Mouse (Mus musculus): ENCODE results near the gene Cux1. TPM values are rescaled to one million over a fixed set of nuclear protein-coding genes. Genes with fewer than 3 reads are reported as not detected.

Cux1 gene
- total RNA-seq, 2 experiments from 2014 or later: 109 to 111 TPM

DNA sequence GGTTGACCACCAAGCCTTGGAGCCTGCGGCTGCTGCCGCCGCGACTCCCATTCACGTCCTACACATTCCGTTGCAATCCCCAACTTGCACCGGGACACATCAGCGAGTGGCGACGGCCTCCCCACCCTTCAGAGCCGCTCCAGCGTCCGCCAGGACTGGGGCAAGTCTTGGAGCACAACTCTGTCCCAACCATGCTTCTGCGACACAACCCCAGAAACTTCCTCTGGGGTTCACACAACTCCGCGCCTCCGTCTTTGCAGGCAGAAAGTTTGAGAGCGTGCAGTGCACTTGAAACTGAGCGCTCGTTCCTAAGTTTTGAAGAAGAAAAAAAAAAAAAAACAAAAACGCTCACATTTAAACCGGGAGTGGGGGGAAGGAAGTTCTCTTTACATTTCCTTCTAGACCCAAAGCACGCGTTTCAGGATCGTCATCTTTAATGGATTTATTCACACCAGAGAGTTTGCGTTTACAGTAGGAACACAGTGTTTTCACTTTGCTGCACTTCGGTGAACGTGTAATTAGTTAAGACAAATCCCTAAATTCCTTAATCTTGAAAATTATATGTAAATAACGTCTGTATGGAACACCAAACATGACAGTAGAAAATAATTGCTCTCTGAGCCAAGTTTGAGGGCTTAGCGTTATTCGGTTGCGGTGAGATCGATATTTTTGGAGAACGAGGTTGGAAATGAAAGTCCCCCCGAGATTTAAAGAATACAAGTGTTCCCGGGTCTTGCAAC lies 906 bp upstream of the Cux1 start:
- peak; percentile 16 to 24 for DNase-seq (ENCODE audit: low spot score in 2 of 2)

DNA sequence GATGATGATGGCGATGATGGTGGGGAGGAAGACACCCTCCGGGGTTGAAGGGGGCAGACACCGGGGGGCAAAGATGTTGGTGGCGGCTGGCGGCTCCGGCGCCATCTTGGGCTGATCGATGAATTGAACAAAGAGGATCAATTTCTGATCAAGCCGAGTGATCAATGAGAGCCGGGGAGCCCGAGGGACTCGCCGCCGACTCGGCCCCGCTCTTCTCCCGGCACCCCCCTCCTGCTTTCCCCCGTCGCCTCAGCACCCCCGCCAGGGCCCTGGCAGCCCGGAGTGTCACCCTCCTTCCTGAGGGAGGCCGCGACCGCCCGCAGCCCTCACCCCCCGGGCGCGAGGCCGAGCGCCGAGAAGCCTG lies 496 bp downstream of the Cux1 start:
- peak in 1 of 2 experiments; percentile 19 for DNase-seq (ENCODE audit: low spot score in 2 of 2)

DNA sequence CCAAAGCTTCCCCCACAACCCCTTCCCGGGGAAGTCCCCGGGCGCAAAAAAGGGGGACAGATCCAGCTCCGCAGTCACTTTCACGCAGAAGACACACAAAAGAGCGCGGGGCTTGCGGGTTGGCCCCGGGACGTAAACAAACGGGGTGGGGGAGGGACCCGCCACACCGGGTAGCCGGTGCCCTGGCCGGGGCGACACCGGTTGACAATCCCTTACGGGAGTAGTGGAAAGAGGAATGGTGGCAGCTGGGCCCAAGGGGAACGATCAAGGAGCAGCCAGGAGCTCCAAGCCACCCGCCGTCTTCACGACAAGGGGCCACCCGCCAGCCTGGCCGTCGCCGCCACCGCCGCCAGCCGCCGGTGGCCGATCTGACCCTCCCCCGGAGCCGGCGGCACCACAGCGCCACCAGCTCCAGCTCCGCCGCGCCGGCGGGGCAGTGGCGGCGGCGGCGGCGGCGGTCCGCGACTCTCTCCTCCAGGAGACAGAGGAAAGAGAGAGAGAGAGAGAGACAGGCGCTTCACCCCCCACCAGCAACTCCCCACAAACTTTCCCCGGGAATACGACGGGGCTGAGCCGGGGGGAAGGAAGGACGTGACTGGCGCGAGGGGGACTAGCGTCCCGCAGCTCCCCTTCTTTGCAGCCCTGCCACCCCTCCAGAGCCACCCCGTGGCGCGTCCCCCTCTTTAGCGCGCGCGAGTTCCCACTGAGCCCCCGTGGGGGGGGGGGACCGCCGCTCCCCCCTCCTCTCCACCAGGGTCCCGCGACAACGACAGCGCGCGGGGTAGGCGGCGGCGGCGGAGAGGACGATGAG lies 1.1 kb downstream of the Cux1 start:
- peak; percentile 22 to 49 for DNase-seq (ENCODE audit: low spot score in 2 of 2)

DNA sequence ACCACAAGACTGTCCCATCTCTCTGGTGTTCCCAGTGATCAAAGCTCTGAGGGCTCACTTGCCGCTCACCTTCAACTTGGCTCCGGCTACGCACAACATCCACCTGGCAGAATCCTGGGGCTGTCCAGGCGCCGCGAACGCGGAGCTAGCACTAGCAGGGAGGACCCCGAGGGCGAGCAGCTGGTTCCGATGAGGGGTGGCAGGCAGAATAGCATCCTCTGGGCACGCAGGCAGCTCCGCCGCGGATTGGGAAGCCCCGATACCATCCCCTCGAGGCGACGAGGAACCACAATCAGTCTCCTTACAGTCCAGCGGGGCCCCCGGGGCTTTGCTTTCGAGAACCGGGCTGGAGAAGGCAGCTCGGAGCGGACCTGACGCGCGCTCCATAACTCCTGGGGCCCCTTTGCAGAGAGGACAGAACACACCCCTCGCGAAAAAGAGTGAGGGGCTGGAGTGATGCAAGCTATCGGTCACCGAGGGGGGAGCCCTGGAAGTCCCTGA lies 1.9 kb downstream of the Cux1 start:
- peak; percentile 22 to 33 for DNase-seq (ENCODE audit: low spot score in 2 of 2)

DNA sequence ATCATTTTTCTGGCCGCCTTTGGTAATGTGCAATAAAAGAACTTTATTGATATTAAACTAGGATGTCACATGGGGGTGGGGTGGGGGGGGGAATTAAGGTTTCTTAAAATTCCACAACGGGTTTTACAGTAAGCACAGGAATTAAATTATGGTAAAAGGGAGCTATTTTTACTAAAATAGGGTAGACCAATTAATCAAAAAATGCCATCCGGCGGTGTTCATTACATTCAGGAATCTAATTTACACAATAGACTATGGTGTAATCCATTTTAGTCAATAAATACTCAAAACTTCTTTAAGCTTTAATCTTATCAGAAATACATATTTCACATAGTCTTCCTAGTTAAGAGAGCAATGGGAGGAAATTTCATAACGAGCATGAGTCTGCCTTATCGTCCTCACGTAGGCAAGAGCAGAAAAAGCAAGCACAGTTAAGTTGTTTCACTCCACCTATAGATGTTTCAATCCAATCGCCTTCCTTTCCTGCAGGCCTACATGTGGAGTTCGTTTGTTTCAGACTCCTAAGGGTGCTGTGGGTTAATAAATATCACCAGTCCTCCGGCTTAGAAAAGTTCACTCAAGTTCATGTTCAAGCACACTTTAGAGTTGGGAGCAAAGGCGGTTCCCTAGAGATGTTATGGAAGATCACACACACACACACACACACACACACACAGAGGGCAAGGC lies 2.5 kb downstream of the Cux1 start:
- no peak for DNase-seq (ENCODE audit: low spot score in 2 of 2)

DNA sequence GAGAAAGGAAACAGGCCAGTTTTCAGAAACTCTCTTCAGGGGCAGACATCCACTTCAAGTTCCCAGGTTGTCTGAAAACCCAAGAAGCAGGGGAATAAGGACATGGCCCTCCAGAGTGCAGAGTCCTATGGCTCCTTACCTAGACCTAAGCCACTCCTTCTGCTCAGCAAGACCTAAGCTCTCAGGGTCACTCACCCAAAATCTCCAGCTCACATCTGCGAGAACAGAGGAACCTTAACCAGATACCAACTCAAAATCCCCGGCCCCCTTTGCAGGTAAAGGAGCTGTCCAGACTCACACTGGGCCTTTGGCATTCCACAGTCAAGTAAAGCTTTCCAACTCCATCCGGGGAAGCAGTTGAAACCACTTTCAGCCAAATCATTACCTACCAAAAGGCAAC lies 3.3 kb downstream of the Cux1 start:
- DNase-seq (ENCODE audit: low spot score in 2 of 2): no peak

DNA sequence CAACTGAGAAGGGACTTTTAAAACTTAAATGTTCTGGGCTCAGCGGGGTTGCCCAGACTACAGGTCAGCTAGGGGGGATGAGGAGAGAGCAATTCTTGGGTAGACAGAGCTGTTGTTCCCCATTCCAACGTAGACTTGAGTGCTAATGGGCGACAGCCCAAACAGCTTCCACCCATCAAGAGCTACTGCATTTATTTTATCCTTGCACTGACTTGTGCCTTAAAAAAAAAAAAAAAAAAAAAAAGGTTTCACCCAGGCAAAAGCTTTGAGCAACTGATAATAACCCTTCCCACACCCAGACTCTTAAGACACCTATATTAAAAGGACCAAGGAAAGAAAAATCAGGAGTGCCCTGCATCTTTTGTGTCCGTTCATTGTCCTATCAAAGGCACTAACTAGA lies 4.2 kb downstream of the Cux1 start:
- no peak for DNase-seq (ENCODE audit: low spot score in 2 of 2)

DNA sequence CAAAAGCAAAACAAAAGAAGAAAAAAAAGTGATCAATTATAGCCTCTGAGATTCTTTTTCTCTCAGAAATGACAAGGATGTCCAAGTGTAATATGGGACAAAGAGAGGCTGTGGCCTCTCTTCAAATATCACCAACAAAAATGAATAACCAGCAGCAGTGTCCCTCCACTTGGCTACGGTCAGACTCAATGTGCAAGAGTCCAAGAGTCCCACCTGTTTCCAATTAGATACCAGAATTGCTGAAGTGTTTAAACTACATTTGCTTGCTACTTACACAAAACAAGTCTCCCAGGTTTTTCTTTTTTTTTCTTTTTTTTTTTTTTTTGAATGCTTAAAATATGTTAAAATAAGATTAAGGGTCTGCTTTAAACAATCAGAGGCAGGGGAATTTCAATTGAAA lies 5.1 kb downstream of the Cux1 start:
- DNase-seq (ENCODE audit: low spot score in 2 of 2): no peak

DNA sequence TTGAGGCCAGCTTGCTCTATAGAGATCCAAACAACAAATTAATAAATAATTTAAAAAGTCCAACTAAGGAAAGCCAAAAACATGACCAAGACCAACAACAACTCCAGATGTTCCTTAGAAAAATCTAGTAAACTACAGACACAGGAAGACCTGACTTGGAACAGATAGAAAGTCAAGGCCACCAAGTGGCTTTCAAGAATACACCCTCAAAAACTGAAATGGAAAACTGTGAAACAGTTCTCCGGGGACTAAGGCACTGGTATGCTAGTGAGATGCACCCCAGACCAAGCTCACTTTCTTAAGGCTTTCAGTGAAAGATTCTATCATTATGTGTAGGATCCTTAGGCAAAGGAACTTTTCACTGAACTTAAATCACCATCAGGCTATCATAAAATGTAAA lies 5.6 kb downstream of the Cux1 start:
- DNase-seq (ENCODE audit: low spot score in 2 of 2): no peak

DNA sequence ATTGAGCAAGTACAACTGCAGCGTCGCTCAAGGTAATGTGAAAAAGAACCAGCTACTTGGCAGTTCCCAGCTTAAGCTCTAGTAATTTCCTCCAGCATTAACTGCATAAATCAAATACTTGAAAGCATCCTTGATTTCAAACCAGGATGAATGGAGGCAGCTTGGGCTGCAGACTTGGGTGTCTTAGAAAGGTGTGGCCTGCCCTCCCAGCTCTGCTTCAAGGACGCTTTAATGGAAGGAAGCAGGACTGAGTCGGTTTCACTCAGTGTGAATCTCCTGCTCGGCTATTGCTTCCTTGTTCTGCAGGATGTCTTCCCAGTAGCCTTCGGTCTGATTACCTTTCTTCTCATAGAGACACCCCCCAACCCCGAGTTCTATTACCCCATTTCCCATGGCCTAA lies 6.6 kb downstream of the Cux1 start:
- no peak for DNase-seq (ENCODE audit: low spot score in 2 of 2)

DNA sequence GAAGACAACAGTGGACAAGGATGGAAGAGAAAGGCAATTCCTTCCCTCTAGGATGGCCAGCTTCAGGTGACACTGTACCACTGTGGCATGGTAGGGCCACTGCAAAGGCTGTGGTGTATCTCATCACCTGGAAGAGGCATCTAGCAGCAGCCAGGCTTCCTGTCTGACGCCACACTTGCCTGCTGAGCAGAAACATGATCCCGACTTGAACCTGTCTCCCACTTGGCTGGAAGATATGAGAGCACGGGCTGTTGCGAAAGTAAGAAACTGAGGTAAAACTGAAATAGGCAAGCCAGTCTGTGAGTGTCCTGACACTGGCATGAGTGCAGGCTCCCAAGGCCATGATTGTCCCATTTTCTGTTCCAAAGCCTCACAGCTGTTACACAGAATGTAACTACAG lies 9.8 kb downstream of the Cux1 start:
- no peak for DNase-seq (ENCODE audit: low spot score in 2 of 2)

DNA sequence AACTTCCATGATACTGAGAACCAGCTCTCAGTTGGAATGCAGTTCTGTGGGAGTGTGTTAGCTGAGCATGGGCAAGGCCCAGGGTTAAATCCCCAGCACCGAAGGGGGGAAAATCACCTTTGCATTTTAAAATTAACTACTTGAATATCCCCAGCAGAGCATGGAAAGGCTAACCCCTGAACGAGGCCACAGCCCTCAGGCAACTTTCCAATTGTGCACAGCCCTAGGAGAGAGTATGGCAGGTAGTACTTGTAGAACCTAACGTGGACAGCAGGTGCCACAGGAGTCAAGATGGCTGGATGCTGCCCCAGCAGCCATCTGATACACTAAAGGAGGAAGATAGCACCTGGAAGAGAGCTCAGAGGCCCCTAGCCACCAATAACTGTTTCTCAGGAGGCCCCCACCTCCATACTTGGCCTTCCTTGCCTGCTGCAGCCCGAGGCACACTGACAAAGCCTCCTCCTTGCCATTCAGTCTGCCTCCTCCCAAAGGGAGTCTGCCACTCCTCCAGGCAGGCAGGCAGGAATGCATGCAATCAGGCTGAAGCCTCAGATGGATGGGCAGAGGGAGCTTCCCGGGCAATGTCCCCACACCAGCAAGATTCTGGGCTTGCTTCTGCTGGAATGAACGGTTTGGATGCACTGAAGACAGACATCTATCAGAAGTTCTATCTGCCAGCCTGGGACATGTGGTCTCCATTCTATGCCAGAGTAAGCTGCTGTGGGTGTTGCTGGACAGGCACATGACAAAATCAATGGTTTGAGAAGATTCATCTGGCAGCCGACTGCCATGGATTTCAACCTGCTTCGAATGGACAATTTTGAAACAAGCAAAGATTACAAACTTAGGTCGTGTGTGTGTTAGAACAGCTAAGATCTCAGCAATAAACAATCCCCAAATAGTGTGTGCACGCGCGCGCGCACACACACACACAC lies 10.7 kb downstream of the Cux1 start:
- DNase-seq (ENCODE audit: low spot score in 2 of 2): no peak

DNA sequence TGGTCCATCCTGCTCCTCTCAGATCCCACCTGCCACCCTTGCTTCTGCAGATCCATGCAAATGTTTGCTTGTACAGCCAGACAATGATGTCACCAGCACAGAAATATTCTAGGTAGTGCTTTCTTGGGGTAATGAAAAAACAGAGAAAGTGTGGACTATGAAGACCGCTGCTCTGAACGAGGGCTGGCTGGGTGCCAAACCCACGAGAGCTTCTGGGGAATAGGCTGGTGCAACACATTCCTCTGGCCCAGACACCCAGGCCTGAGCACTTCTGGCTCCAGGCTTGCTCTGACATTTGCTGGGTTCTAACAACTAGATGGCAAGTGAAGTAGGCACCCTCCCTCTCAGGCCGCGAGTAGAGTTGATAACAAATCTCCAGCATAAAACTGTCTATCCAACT lies 11.6 kb downstream of the Cux1 start:
- peak in 1 of 2 experiments; percentile 24 for DNase-seq (ENCODE audit: low spot score in 2 of 2)

DNA sequence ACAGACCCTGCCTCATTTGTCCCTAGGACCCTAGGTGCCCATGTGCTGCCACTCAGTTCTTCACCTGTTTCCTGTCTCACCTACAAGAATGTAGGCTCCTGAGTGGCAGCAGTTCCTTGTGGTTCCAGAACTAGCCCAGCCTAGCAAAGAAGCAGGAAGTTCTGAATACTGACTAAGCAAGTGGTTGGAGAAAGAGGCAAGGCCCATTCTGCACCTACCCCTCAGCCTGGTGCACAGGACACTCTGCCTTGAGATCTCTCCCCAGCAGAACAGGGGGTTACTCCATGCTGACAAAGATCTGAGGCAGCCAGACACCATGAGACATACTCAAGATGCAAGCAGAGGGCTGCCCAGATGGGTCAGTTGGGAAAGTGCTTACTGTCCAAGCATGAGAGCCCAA lies 14.5 kb downstream of the Cux1 start:
- DNase-seq (ENCODE audit: low spot score in 2 of 2): no peak

DNA sequence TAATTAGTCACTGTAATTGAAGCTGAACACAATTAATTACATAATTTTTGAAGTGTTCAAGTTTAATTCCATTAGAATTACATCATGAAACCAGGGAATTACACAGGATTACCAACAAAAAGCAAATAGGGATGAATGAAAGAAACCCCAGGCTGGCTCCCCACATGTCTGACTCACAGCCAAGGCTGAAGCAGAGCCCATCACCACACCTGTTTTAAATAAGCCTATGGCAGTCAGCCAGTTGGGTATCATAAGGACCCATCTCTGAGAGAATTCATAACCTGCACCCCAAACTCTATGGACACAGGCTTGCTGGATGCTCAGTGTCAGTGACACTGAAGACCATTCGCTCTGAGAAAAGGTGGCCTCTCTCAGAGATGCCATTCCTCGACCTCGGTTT lies 15.2 kb downstream of the Cux1 start:
- no peak for DNase-seq (ENCODE audit: low spot score in 2 of 2)

DNA sequence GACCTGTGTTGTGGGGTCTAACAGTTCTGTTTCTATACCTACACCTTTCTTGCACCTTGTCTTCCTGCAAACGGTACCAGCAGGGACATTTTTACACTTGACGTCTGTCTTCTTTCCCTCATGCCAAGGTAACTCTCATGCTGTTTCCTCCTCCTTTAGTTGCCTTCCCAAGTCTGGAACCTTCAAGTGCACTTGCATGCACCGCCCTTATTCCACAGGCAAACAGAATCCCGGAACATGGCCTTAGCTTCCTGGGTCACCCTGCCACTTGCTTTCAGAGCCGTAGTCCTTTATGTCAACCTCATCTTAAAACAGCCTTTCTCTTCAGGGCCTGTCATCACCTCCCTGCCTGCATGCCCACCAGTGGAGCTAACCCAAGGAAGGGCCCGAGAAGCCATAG lies 15.7 kb downstream of the Cux1 start:
- DNase-seq (ENCODE audit: low spot score in 2 of 2): no peak

DNA sequence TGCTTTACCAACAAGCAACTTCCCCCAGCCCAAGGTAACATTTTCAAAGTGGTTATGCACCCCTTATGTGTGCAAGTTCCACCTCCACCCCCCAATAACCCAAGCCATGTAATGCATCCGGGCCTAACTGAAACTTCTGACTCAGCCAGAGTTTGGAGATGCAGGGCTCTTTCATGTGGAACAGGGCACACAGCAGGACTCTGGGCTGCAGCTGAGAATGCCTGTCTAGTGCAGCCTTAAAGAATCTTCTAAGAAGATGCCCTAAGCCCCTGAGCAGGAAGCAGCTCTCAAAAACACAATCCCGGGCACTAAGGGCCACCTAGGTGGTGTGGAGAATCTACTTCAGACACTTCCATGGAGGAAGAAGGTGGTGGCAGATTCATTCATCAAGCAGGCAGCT lies 16.6 kb downstream of the Cux1 start:
- DNase-seq (ENCODE audit: low spot score in 2 of 2): no peak

DNA sequence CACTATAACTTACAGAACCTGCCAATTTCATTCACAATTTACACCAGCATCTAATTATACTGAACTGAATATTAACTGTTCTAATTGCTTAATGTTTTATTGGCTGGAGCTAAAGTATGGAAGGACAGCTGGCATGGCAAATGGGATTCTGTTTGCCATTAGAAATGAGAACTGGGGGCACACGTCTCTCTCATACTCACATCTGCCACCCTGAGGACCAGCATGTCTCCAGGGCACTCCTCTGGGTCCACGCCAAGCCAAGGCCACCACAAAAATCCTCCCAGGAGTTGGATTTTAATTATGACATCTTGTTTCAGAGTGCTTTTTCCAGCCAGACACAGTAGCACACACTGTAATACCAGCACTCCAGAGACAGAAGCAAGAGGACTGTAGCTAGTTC lies 18.5 kb downstream of the Cux1 start:
- no peak for DNase-seq (ENCODE audit: low spot score in 2 of 2)

DNA sequence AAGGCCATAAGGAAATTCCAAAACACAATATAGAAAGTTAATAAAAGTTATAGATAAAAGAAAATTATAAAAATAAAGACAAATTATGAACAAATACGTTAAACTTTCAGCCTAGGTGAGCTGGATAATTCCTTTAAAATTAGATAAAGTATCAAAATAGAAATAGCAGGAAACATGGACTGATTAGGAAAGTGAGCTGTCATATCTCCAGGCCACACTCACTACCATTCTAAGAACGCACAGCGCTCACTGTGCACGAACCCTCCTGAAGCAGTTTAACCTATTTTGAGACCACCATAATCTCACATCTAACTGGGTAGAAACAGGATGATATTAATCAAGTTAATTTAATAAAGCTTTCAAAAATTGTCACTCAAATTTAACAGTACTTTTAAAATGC lies 22.2 kb downstream of the Cux1 start:
- no peak for DNase-seq (ENCODE audit: low spot score in 2 of 2)

DNA sequence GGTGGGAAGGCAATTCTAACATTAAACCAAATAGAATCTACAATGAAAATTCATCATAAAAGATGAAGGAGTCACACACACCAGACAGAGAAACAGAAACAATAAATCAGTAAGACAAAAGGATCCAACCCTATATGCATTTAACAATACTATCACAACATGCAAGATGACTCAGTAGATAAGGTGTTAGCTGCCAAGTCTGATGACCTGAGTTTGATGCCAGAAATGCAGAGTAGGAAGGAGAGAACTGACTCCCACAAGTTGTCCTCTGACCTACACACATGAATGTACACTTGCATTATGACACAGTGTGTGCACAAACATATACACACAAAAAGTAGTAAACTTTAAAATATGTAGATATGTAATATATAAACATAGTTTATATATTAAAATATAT lies 24.1 kb downstream of the Cux1 start:
- no peak for DNase-seq (ENCODE audit: low spot score in 2 of 2)

DNA sequence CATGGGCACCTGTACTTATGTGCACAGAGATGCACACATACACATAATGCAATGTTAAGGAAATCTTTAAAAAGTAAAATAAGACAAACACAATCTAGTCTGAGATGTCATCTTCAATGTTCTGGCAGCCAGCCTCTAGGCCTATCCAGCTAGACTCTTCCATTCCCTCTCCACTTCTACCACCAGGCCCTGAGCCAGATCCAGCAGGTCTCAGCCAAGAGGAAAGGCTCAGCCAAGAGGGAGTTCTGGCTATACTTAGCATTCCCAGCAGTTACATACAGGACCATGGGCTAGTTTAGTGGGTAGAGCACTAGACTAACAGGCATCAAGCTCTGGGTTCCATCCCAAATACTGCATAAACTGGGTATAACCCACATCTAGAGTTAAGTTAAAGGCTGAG lies 26.3 kb downstream of the Cux1 start:
- DNase-seq (ENCODE audit: low spot score in 2 of 2): no peak

Measured in adrenal gland, postnatal 4 days (tissue).